Mouse (Mus musculus) T-helper 2 cell (primary cell): ENCODE measurements around the gene Serpinb6b.
"Not testable (repeated sequence)": the region's sequence is repeated elsewhere in the genome, so short reads cannot be mapped to it uniquely, and the experiment has no call there.

ENCODE experiments used
- in situ Hi-C: fragments of 300-600 bp; cut with MboI, MseI; formaldehyde crosslinking; loops from one replicate; pipeline ENCODE4 v1.15.1; 2025; ENCODE audit warnings: high pct_unique_total_duplicates

Gene Serpinb6b

GRCm38 (mm10) chr13:32964989-32965811, at the start of gene Serpinb6b:
Serpinb6b (plus strand) TSS chr13:32965209.
- in situ Hi-C loops, result loop anchor here (5.0 to 10.0 kb wide), 2 partner anchors 63 to 1140 kb away; no protein-coding TSS in a partner anchor

DNA sequence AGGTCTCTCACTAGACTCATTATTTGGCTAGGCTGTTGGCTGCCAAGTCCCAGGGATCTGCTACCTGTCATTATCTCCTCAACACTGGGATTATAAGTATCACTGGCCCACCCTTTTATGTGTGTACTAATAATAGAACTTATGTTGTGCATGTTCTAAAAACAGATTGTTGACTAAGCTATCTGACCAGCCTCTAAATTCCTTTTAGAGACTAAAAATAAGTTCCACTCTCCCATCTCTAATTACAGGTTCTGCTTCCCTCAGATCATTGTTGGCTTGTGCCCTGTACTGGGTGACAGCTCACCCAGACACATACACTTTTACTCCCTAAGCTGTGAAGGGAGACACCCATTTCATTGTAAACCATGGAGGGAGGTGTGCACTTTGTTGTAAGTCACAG, 42.4 kb upstream of the Serpinb6b start:
- in situ Hi-C loops, result no loop called here

DNA sequence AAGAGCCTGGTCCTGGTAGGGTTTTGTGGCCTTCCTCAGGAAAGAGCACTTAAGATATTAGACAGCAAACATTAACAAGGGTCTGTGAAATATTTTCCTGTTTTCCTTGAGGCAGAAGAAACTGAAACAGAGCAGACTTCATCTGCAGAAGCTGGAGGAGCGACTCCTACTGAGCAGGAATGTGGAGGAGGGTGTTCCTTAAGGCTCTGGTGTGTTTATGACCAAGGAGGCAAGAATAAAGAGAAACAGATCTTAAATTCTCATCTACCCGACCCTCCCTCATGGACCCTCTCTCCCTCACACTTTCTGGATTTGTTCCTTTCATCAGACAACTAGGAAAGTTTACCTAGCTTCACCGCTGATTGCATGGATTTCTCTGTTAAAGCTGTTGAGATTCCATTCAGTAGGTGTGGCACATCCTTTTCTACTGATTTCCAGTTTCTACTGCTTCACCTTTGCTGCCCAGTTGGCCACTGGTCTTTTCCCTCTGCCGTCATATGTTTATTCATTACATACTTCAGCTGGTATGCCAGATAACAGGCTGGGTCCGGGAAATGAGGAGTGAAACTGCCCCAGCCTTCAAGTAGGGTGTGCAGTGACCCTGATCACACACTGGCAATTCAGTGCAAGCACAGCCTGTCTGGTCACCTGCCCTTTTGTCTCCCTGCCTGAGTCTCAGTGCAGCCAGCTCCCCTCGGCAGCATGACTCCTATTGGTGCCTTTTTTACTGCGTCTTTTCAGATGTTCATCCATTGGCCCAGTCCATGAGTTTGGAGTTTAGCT, 40.2 kb upstream of the Serpinb6b start:
- in situ Hi-C loops, result no loop called here

DNA sequence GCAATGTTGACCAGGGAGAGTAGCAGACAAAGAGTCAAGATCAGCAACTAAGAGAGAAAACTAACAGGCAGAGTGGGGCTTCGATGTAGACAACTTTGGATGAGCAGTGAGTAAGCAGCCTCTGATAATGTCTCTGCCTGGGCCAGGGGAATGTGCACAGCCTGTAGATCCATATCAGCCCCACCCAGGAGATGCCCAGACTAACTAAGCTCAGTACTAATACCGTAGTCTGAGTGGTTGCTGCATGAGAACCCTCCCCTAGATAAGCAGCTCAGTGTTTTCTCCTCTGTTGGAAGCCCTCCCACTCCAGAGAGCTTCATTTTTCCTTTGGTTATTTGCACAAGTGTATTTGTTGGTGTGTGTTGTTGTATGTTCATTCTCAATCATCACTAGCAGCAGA, 38.3 kb upstream of the Serpinb6b start:
- in situ Hi-C loops, result no loop called here

DNA sequence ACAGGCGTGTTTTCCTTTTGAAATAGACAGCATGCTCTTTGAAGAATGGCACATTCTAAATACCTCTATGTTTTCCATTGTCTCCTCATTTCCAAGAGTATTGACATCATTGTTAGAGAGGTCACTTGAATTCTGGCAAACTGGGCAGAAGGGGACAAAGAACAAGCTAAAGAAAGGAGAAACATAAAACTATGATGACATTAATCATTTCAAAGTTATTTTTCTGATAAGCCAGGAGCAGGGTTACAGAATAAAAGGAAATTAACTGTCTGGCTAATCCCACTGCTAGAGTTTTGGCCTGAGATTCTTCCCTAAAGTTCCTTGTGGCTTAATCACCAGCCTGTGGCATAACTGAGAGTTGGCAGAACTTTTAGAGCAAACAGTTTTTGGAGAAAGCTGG, 37.8 kb upstream of the Serpinb6b start:
- in situ Hi-C loops, result no loop called here

DNA sequence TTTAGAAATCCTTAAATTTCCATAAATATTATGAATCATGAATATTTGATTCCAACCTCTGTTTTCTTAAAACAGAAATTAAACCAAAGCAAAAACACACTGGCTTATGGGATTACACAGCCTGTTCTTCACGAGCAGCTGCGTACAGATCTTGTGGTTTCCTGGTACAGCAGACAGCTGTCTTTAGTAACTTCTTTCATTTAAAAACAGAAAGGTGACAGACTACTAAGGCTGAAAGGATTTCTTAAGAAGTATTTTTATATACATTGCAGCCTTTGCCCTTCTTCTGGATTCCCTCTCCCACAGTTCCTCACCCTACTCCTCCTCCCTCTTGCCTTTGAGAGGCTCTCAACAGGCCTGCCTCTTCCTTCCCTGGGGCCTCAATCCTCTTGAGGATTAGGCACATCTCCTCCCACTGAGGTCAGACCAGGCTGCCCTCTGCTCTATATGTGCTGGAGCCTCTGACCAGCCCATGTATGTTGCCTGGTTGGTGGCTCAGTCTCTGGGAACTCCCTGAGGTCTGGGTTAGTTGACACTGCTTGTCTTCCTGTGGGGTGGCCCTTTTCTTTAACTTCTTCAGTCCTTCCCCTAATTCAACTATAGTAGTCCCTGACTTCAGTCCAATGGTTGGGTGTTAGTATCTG, 35.8 kb upstream of the Serpinb6b start:
- in situ Hi-C loops, result no loop called here

- in situ Hi-C loops, result no loop called here
These were observed 30.2 kb upstream of the Serpinb6b start for GRCm38 (mm10) chr13:32934706-32935381.

DNA sequence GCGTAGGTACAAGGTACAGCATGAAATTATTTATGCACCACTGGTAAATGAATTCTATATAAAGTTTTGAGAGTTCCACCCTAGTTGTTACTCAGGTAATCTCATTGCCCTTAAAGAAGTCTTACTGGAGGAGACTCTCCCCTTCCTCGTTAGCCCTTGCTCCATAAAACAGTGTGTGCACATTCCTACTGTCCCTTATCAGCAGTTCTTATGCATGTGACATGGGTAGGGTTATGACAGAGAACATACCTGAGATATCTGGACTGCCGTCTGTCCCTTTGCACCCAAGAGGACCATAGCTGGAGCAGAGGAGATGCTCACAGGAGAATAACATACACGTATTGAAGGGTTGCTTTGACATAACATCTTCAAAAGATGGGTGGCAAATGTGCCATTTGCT, 26.7 kb upstream of the Serpinb6b start:
- in situ Hi-C loops, result not testable (repeated sequence)

- in situ Hi-C loops, result not testable (repeated sequence)
These were observed 25.8 kb upstream of the Serpinb6b start for GRCm38 (mm10) chr13:32939191-32939590.

DNA sequence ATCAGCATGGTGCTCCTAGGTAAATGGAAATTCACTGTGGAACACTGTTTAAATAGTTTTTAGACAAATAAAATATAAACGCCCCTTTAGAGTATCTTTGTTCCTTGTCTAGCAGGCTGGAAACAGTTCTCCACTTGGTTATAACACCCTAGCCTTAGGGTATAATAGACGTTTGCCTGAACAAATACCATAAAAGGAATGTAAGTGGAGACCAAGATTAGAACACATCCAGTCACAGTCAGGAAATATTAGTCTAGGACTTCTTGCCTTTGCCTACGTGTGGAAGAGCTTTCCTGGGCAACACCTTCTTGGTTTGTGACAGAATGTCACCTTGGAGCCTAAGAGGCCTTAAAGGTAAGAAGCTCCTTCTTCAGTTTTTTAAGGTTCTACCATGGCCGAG, 8.5 kb upstream of the Serpinb6b start:
- in situ Hi-C loops, result no loop called here

DNA sequence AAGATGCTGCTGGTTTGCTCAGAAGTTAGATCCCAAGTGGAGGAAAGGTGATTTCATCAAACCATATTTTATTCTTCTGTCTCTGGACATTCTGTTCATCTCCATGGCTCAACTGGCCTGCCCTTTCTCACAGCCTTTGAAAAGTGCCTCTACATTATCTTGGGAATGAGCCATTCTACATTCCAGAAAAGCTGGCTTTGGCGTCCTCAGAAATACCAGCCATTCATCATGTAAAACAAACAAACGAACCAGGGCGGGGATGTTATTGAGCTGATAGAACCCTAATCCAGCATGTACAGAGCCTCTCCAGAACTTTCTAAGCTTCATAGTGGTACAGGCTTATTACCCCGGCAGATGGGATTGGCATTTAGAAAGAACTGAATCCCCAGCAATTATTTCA, 7.1 kb upstream of the Serpinb6b start:
- in situ Hi-C loops, result no loop called here

DNA sequence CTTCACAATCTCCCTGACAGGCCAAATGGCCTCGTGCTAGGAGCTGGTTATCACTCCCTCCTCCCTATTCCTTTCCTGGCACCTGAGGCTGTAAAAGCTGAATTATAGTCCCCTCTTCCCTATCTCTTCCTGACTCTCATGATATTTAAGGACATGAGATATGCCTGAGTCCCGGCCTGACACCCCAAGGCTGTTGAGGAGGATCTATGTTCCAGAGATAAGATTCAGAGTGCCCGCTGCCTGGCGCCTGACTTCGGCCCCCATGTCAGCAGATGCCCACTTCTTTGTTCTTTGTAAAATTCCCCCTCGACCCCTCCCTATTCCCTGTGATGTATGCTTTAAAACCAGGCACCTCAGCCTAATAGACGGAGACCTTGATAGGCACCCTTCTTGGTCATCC, 6.5 kb upstream of the Serpinb6b start:
- in situ Hi-C loops, result not testable (repeated sequence)

DNA sequence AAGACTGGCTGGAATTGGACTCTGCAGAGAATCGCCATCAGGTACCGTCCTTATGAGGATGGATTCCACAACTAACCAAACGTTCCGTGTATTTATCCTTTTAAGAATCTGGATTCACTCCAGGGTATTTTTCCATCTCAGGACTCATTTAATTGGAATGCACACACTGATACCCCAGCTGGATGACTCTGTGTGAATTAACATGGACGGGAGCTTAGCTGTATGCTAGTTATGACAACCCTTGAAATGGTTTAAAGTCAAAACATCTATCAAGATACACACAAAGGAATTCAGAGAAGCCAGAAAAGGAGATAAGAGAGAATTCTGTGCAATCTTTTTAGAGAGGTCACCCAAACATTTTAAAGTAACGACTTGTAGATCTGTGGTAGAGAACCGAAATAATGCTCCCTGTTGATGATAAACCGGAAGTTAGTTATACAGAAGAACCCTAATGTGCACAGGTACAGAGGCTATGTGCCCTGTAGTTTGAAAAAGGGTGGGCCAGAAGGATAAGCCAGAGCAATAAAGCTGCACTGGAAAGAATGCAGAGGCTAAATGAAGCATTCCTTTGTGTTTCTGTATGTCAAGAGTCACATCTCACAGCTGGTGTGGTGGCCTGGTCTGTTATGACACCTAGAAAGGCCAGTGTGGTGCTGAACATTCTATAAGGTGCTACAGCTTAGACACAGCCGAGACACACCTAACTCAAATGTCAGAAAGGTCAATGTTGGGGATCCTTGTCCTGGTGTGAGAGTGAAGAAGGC, 837 bp upstream of the Serpinb6b start:
- in situ Hi-C loops, result loop anchor here (10.0 kb wide), 1 partner anchor 1139 kb away; no protein-coding TSS in a partner anchor

GRCm38 (mm10) chr13:32966116-32966515, 1.1 kb downstream of the Serpinb6b start:
- in situ Hi-C loops, result loop anchor here (5.0 to 10.0 kb wide), 2 partner anchors 64 to 1141 kb away; no protein-coding TSS in a partner anchor

DNA sequence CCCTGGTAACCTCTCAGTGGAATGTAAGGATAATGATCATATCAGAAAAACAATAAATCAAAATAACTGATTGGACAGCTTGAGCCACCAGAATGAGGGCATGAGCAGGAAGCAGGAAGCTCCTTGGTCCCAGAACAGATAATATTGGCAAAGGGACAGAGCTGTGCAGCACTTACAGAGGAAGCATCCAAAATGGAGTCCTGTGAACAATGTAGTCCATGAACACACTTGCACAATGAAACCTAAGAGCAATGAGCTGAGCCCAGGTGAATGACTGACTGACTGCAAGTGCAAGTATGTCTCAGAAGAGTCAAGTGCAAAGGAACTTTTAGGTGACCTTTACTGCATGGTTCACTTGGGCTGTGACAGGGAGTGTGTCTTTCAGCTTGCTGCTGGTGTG, 2.2 kb downstream of the Serpinb6b start:
- in situ Hi-C loops, result loop anchor here (5.0 to 10.0 kb wide), 2 partner anchors 65 to 1142 kb away; no protein-coding TSS in a partner anchor

DNA sequence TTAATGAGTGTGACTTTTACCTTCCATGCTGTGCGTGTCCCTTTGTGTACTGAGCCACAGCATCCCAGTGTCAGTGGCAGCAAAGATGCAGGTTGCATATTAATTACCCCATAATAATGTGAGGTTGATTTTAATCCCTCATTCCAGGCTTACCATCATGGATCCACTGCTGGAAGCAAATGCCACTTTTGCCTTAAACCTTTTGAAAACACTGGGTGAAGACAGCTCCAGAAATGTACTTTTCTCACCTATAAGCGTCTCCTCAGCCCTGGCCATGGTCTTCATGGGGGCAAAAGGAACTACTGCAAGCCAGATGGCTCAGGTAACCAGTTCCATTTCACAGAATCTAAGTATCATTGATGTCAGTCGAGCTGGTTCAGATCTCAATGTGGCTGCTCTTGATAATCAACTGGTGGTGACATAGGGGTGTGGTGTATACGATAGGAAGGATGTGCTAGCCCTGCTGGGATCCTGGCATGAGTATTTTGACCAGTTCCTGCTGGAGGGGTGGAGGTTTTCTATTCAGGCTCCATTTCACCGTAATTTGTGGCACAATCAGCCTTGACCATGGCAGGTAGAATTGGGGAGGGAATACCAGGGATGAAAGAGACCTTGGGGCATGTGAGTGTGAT, 3.5 kb downstream of the Serpinb6b start:
- in situ Hi-C loops, result loop anchor here (5.0 to 10.0 kb wide), 2 partner anchors 66 to 1144 kb away; no protein-coding TSS in a partner anchor

DNA sequence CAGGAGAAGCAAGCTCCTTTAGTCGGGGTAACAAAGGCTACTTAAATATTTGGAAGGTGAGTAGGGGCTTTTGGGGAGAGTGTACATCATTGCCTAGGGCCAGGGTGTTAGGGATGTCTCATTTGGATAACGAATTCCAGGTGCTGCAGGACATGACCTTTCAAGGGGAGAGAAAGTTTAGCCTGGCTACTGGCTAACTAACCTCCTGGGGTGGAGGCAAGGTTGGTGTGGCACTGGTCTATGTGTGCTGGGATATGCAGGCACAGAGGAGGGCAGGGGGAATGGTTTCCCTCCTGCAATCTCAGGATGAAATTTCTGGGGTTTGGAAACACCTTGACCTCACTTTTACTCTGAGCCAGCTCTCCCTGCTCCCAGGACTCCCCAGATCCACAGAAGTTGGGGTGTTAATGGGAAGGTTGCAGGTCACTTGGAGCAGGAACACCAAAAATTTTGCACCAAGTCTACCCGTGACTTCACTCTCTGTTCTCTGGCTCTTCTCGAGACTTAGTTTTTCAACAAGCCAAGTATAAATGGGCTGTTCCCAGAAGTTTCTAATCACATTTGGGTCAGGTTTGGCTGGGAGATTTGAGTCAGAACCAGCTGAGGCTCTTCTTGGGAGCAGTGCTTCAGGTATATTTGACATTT, 4.1 kb downstream of the Serpinb6b start:
- in situ Hi-C loops, result loop anchor here (5.0 to 10.0 kb wide), 2 partner anchors 67 to 1144 kb away; no protein-coding TSS in a partner anchor

GRCm38 (mm10) chr13:32969641-32970040, 4.6 kb downstream of the Serpinb6b start:
- in situ Hi-C loops, result loop anchor here (5.0 to 10.0 kb wide), 2 partner anchors 67 to 1145 kb away; no protein-coding TSS in a partner anchor

- in situ Hi-C loops, result no loop called here
These were observed 5.8 kb downstream of the Serpinb6b start for GRCm38 (mm10) chr13:32970776-32971175.
